Mouse (Mus musculus): Measurements from ENCODE around the gene Dop1a. TPM values are rescaled to one million over a fixed set of nuclear protein-coding genes. Genes with fewer than 3 reads are reported as not detected.

Dop1a gene
- total RNA-seq (2017) = 27.5 and 31.0 TPM in 2 replicates

GRCm38 (mm10) chr9:86466990-86467870, at the start of gene Dop1a:
Dop1a (plus strand) TSS chr9:86467154.
- peak; percentile 69 for ATAC-seq (replicated peaks; ENCODE audit: low read depth, poor library complexity, severe bottlenecking)

GRCm38 (mm10) chr9:86417971-86418370, 49.0 kb upstream of the Dop1a start:
- no peak for ATAC-seq (replicated peaks; ENCODE audit: low read depth, poor library complexity, severe bottlenecking)

DNA sequence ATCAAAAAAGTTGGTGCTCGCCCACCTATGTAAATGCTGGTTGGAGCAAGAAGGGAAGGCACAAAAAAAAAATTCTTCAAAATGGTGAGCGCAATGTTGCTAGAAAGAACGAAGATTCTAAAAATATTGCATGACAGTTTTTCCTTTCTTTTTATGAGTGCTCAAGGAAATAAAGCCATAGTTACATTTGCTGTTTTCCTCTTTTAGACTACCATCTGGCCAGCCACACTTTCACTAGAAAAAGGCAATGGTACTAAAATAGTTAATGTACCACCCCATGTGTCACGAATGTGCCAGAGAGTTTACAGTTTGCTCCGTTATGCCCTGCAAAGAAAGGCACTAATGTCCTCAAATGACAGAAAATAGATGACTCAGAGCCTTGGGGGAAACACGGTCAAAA, 47.6 kb upstream of the Dop1a start:
- no peak for ATAC-seq (replicated peaks; ENCODE audit: low read depth, poor library complexity, severe bottlenecking)

- ATAC-seq (replicated peaks; ENCODE audit: low read depth, poor library complexity, severe bottlenecking) = no peak
Observed at GRCm38 (mm10) chr9:86423331-86423730, 43.6 kb upstream of the Dop1a start.

GRCm38 (mm10) chr9:86435510-86435909, 31.4 kb upstream of the Dop1a start:
- ATAC-seq (replicated peaks; ENCODE audit: low read depth, poor library complexity, severe bottlenecking) = no peak

DNA sequence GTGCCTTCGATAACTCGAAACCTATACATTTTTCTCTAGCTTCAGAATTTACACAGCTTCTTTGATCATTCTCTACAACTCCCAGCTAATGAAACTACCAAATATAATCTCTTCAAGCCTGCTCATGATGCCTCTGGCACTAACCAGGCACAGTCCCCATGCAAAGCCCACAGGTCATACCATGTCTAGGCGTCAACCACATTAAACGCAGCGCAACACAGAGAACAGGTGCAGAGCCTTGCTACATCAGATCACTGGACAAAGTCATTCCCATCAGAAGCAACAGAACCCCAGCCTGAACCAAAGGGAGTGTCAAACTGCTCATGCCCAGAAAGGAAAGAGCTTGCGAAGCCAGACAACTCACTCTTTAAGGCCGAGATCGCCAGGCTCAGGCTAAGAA, 30.3 kb upstream of the Dop1a start:
- ATAC-seq (replicated peaks; ENCODE audit: low read depth, poor library complexity, severe bottlenecking) = no peak

DNA sequence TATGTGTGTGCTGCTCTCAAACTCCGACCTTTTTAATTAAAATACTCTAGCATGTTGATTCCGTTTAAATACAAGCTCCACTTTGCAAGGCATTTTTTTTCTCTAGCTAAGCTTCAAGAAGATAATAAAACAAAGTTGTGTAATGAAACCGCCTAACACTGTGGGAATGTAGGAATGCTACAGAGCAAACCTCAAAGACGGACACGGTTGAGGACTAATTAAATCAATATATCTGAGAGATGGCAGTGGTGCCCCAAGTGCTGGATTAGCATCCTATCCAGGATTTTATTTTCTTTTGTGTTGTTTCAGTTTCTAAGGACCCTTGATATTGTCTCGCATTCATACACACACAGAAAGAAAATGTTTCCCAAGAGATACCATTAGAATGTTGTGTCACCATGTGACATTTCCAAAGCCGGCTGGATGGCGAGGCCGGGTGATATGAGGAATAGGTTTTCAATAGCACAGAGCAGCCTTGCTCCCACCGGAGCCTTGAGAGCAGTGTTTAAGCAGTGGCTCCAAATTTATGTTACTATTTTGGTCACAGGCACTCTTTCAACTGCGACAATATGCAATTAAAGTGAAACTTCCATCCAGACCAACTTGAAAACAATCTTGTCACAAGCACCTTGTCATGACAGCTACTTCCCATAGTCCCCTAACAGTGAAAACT, 28.5 kb upstream of the Dop1a start:
- ATAC-seq (replicated peaks; ENCODE audit: low read depth, poor library complexity, severe bottlenecking) = no peak

DNA sequence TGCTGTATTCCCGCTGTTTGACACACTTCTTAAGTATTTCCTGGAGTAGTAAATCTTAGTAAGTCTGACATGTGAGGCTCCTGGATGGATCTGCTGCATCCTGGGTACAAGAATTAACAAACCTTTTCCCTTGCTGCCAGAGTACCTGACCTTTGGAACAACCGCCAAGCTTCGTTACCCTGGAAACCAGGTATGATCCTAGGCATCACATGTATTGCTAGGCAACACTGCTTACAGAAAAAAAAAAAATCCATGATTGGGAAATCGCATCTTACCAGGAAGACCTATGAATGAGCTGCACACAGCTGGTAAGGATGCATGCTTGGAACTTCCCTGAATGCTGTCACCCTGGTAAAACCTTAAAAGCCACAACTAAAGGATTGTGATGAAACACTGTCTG, 24.7 kb upstream of the Dop1a start:
- no peak for ATAC-seq (replicated peaks; ENCODE audit: low read depth, poor library complexity, severe bottlenecking)

DNA sequence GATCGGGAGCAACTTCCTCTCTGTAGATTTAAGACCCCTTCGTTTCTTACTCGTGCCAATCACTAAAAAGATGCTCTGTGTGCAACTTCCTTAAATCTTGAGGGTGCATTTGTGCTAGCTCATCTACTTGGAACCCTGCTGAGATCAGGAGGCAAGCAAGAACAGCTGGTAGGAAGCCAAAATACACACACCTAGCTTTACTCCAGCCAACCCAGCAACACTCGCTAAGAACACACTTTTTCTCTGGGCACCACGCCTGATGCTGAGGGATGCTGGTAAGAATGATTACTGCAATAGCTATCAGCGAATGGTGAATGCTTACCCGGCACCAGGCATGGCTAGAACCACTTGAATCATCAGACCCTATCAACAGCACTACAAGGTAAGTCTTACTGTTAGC, 20.1 kb upstream of the Dop1a start:
- ATAC-seq (replicated peaks; ENCODE audit: low read depth, poor library complexity, severe bottlenecking) = no peak

GRCm38 (mm10) chr9:86447431-86447830, 19.5 kb upstream of the Dop1a start:
- ATAC-seq (replicated peaks; ENCODE audit: low read depth, poor library complexity, severe bottlenecking) = no peak

- peak; percentile 83 for ATAC-seq (replicated peaks; ENCODE audit: low read depth, poor library complexity, severe bottlenecking)
Observed at GRCm38 (mm10) chr9:86449581-86449980, 17.4 kb upstream of the Dop1a start.

DNA sequence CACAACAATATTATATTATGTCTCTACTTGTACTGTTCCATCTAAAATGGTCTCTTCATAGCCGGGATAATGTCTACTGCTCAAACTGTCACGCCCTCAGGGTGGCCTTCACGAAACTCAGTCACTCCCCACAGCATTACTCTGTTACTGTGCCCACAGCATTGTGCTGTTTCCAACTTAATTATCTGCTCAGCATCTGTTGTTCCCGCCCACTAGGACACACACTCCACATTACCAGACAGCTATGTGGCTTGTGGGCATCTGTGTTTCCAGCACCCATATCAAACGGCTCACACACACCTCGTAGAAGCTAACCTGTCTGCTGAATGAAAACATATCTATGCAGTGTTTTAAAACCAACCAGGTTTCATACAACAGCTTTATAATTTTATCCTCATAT, 15.9 kb upstream of the Dop1a start:
- peak; percentile 31 for ATAC-seq (replicated peaks; ENCODE audit: low read depth, poor library complexity, severe bottlenecking)

GRCm38 (mm10) chr9:86451617-86452016, 15.3 kb upstream of the Dop1a start:
- peak; percentile 97 for ATAC-seq (replicated peaks; ENCODE audit: low read depth, poor library complexity, severe bottlenecking)

- no peak for ATAC-seq (replicated peaks; ENCODE audit: low read depth, poor library complexity, severe bottlenecking)
Observed at GRCm38 (mm10) chr9:86453626-86454025, 13.3 kb upstream of the Dop1a start.

- ATAC-seq (replicated peaks; ENCODE audit: low read depth, poor library complexity, severe bottlenecking) = peak; percentile 82
Observed at GRCm38 (mm10) chr9:86464151-86465105, 2.5 kb upstream of the Dop1a start, which contains the start of gene Ube2cbp. Ube2cbp (minus strand) TSS chr9:86464950.

DNA sequence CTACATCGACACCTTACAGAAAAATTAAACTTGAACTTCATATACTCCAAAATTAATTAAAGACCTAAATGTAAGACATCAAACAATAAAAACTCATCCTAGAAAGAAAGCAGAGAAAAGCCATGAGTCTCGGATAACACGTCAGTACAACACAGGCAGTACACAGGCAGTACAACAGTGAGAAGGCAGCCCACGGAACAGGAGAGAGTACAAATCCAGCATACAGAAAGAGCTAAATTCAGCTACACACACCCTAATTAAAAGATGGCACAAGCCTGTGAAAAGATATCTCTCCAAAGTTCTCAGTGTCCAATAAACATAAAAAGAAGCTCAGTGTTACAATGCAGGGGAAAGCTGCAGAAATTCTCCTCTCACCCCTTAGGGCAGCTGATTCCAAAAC, 9.0 kb downstream of the Dop1a start:
- ATAC-seq (replicated peaks; ENCODE audit: low read depth, poor library complexity, severe bottlenecking) = no peak

DNA sequence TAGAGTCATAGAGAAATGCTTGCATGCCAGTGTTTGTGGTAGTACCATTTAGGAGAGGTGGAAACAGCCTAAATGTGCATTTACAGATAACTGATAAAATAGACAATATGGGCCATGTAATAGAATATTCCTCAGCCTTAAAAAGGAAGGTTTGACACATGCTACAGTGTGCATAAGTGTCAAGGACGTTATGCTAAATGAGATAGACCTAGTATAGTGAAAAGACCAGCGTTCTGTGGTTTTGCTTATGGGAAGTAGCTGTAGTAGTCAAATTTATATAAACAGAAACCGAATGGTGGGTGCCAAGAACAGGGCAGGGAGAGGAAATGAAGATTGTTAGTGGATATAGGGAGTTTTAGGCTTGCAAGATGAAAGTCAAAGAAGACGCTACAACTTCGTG, 9.8 kb downstream of the Dop1a start:
- ATAC-seq (replicated peaks; ENCODE audit: low read depth, poor library complexity, severe bottlenecking) = peak; percentile 80

- 0 out of 2 replicates have a peak, but pooled peaks have one; percentile 24 for ATAC-seq (replicated peaks; ENCODE audit: low read depth, poor library complexity, severe bottlenecking)
Observed at GRCm38 (mm10) chr9:86478414-86479093, 11.6 kb downstream of the Dop1a start.

DNA sequence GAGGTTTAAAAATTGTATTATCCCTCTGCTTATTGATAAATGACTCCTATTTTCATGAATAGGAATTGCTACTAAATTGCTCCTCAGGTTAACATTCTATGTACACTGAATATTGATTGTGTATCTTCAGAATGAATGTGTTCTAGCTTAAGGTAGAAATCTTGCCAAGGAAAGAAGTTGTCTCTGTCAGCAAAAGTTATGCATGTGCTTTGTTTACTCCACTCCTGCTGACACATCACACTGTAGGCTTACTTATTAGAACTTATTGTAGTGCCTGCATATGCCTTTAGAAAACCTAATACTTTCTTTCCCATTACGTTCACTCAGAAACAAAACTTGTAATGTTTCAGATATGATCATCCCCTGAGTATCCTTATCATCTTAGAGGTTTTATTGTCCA, 15.3 kb downstream of the Dop1a start:
- ATAC-seq (replicated peaks; ENCODE audit: low read depth, poor library complexity, severe bottlenecking) = no peak

- ATAC-seq (replicated peaks; ENCODE audit: low read depth, poor library complexity, severe bottlenecking) = no peak
Observed at GRCm38 (mm10) chr9:86491740-86492139, 24.8 kb downstream of the Dop1a start.
